Mouse (Mus musculus) liver, embryonic 11.5 days (tissue): ENCODE results near the gene Sfxn2. TPM values are rescaled to one million over a fixed set of nuclear protein-coding genes. Genes with fewer than 3 reads are reported as not detected.

Experiments used
- ATAC-seq: fragments of 200-750 bp; cut with Nextera tagmentation; replicated peaks from 2 replicates; pipeline ENCODE4 v1.8.0; 2017; ENCODE audit warnings: moderate number of reproducible peaks, mild to moderate bottlenecking, moderate TSS enrichment, moderate library complexity; ENCODE audit not compliant: low FRiP score
- DNase-seq: peaks from one replicate; pipeline ENCODE4 v3.0.0-alpha.2; 2017; ENCODE audit warnings: low spot score
- H3K27ac ChIP-seq: fragments of 300-500 bp; sonication (generic); 2 replicates; pipeline ENCODE4 v1.5.1; 2014; ENCODE audit warnings: mild to moderate bottlenecking, low read depth, low read length, control low read depth
- H3K27me3 ChIP-seq: fragments of 300-500 bp; sonication (generic); replicated peaks from 2 replicates; pipeline ENCODE4 v1.6.1; 2014; ENCODE audit warnings: low read length, mixed read lengths; ENCODE audit not compliant: control insufficient read depth, insufficient read depth
- H3K36me3 ChIP-seq: fragments of 300-500 bp; sonication (generic); 2 replicates; pipeline ENCODE4 v1.6.1; 2014; ENCODE audit warnings: mild to moderate bottlenecking, low read length, moderate library complexity, mixed read lengths; ENCODE audit not compliant: control insufficient read depth, insufficient read depth
- H3K4me1 ChIP-seq: fragments of 300-500 bp; sonication (generic); replicated peaks from 2 replicates; pipeline ENCODE4 v1.6.1; 2014; ENCODE audit warnings: low read length, mixed read lengths; ENCODE audit not compliant: control insufficient read depth, insufficient read depth
- H3K4me2 ChIP-seq: fragments of 300-500 bp; sonication (generic); 2 replicates; pipeline ENCODE4 v1.6.1; 2014; ENCODE audit warnings: mild to moderate bottlenecking, control low read depth, moderate library complexity
- H3K4me3 ChIP-seq: fragments of 300-500 bp; sonication (generic); 2 replicates; pipeline ENCODE4 v1.5.1; 2014; ENCODE audit warnings: low read depth, low read length, control low read depth
- H3K9ac ChIP-seq: fragments of 300-500 bp; sonication (generic); 2 replicates; pipeline ENCODE4 v1.6.1; 2014; ENCODE audit warnings: low read depth, low read length, control low read depth
- H3K9me3 ChIP-seq: fragments of 300-500 bp; sonication (generic); 2 replicates; pipeline ENCODE4 v1.6.1; 2016; ENCODE audit warnings: low read length, inconsistent platforms, mixed read lengths; ENCODE audit not compliant: control insufficient read depth
- WGBS: fragments of 180-500 bp; shearing (Covaris S2); extraction: QIAGEN DNeasy Blood & Tissue Kit; methylation state at CpG from one replicate; pipeline ENCODE4 v1.1.7; 2014; 5-methylcytosine and 5-hydroxymethylcytosine counted together
- polyA plus RNA-seq: library from polyadenylated mRNA; unstranded; fragments of >200 nt; fragmentation: Nextera tagmentation; extraction: Ambion mirVana; gene quantifications from 2 replicates; pipeline ENCODE4 v1.2.1, GENCODE M21; 2014

Sfxn2 gene
- polyA plus RNA-seq, 1 experiment from 2014 or later, result 26.2 TPM

GRCm38 (mm10) chr19:46623790-46624772 lies 50.9 kb downstream of the Sfxn2 start:
- Histone ChIP-seq H3K4me3 (peak overlapping the region; percentile 34), H3K4me1 (peaks cover 66% of the 10 kb centered on the region), H3K9ac (peak overlapping the region; percentile 38), H3K27me3 (no peaks in the 10 kb centered on the region), H3K27ac (peak overlapping the region; percentile 54), H3K9me3 (no peaks in the 10 kb centered on the region), H3K36me3 (peaks cover 6% of the 10 kb centered on the region), H3K4me2 (peak overlapping the region; percentile 58)
- peak; percentile 21; the same call in 1 of the 2 replicates for ATAC-seq
- DNase-seq, result no peak
- 53% methylated on average over 19 of the region's 19 CpGs for WGBS

- peaks cover 63% of the 10 kb centered on the region for H3K4me1 ChIP-seq
- peaks cover 6% of the 10 kb centered on the region for H3K36me3 ChIP-seq
- H3K4me2 ChIP-seq, result no peak overlapping the region; the same call in 1 of the 2 replicates
- H3K27ac ChIP-seq, result no peak overlapping the region
- ATAC-seq (no peak), DNase-seq (no peak)
- H3K9ac ChIP-seq, result no peak overlapping the region
- 90% methylated on average over 12 of the region's 12 CpGs for WGBS
- H3K9me3 ChIP-seq, result no peaks in the 10 kb centered on the region
- no peak overlapping the region for H3K4me3 ChIP-seq
- no peaks in the 10 kb centered on the region for H3K27me3 ChIP-seq
Observed at GRCm38 (mm10) chr19:46625015-46625414, 51.9 kb downstream of the Sfxn2 start.

DNA sequence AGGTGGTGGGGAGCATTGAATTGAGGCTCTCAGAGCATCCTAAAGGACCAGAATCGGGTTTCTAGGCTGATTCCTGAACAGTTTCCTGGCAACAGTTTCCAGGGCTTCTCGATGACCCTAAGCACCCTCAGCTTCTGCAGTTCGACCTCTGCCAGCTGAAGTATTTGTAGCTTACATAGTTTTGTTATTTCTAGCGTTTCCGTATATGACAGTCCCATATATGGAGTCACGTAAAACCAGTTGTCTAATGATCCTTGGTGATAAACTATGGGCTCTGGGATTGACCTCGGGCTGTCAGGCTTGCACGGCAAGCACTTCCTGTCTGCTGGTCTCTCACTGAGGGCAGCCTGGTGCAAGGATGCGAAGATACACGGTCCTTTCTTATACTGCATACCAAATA lies 52.4 kb downstream of the Sfxn2 start:
- 73% methylated on average over 10 of the region's 10 CpGs for WGBS
- DNase-seq, result no peak
- H3K36me3 ChIP-seq, result peaks cover 6% of the 10 kb centered on the region
- no peak for ATAC-seq
- H3K9me3 ChIP-seq, result no peaks in the 10 kb centered on the region
- H3K9ac ChIP-seq, result no peak overlapping the region
- no peak overlapping the region for H3K27ac ChIP-seq
- no peak overlapping the region for H3K4me2 ChIP-seq
- H3K4me1 ChIP-seq, result peaks cover 63% of the 10 kb centered on the region
- H3K4me3 ChIP-seq, result no peak overlapping the region
- H3K27me3 ChIP-seq, result no peaks in the 10 kb centered on the region

GRCm38 (mm10) chr19:46628403-46628802 lies 55.2 kb downstream of the Sfxn2 start:
- Histone ChIP-seq H3K4me1 (peaks cover 36% of the 10 kb centered on the region), H3K27ac (0 out of 2 replicates have a peak overlapping the region, but pooled peaks have one; percentile 10), H3K4me2 (no peak overlapping the region), H3K4me3 (no peak overlapping the region), H3K9ac (no peak overlapping the region), H3K36me3 (peaks cover 8% of the 10 kb centered on the region), H3K9me3 (no peaks in the 10 kb centered on the region), H3K27me3 (no peaks in the 10 kb centered on the region)
- 63% methylated on average over 10 of the region's 10 CpGs for WGBS
- DNase-seq, result no peak
- no peak for ATAC-seq

GRCm38 (mm10) chr19:46629807-46630206 lies 56.6 kb downstream of the Sfxn2 start:
- no peaks in the 10 kb centered on the region for H3K9me3 ChIP-seq
- H3K4me3 ChIP-seq, result no peak overlapping the region
- ATAC-seq, result no peak
- no peak overlapping the region for H3K9ac ChIP-seq
- no peak overlapping the region for H3K4me2 ChIP-seq
- peaks cover 7% of the 10 kb centered on the region for H3K36me3 ChIP-seq
- no peak overlapping the region for H3K27ac ChIP-seq
- 74% methylated on average over 9 of the region's 9 CpGs for WGBS
- H3K27me3 ChIP-seq, result no peaks in the 10 kb centered on the region
- DNase-seq, result no peak
- H3K4me1 ChIP-seq, result peaks cover 29% of the 10 kb centered on the region

DNA sequence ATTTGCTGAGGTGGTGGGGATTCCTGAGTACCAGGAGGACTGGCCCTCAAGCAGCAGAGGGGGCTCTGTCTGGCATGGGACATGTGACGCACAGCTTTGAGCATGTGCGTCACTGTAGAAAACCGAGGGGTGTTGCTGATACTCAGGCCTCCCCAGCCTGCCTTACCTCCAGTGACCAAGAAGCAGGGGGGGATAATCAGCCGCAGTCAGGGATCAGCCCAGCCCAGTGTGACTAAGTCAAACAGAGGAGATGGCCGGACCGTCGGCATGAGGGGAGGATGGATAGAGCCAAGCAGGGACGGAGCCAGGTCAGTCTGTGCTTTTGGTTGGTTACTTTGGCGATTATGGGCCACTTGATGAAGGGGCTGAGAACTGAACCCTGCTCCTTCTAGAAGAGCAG lies 58.5 kb downstream of the Sfxn2 start:
- Histone ChIP-seq H3K27ac (no peak overlapping the region), H3K4me2 (no peak overlapping the region), H3K27me3 (no peaks in the 10 kb centered on the region), H3K9me3 (no peaks in the 10 kb centered on the region), H3K4me3 (no peak overlapping the region), H3K9ac (no peak overlapping the region), H3K36me3 (0 out of 2 replicates have a peak, but pooled peaks cover 2% of the 10 kb centered on the region), H3K4me1 (peaks cover 40% of the 10 kb centered on the region)
- ATAC-seq, result no peak
- WGBS, result 79% methylated on average over 9 of the region's 9 CpGs
- no peak for DNase-seq

- no peaks in the 10 kb centered on the region for H3K27me3 ChIP-seq
- H3K4me2 ChIP-seq, result peak overlapping the region; percentile 23
- no peak overlapping the region for H3K4me3 ChIP-seq
- H3K9me3 ChIP-seq, result no peaks in the 10 kb centered on the region
- ATAC-seq (peak; percentile 69), DNase-seq (no peak)
- 31% methylated on average over 9 of the region's 9 CpGs for WGBS
- peak overlapping the region; percentile 21; the same call in 1 of the 2 replicates for H3K27ac ChIP-seq
- H3K4me1 ChIP-seq, result peaks cover 51% of the 10 kb centered on the region
- H3K9ac ChIP-seq, result no peak overlapping the region
- H3K36me3 ChIP-seq, result peaks cover 11% of the 10 kb centered on the region
Observed at GRCm38 (mm10) chr19:46635766-46636165, 62.6 kb downstream of the Sfxn2 start.

DNA sequence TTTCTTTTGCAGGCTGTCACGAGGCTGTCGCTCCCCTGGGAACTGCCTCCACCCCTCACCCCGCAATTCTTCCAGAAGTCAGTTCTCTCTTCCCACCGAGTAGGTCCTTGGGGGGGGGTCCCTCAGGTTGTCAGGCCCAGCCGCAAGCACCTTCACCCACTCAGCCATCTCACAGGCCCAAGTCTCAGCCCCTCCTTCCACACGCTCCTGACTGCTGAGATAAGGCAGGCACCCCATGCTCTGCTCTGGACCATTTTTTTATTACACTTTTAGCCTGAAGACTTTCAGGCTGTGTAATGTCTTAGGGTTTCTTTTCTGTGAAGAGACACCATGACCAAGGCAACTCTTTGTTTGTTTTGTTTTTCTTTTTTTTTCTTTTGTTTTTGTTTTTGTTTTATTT lies 64.4 kb downstream of the Sfxn2 start:
- peak; percentile 61 for ATAC-seq

More for the DNA sequence above, 64.4 kb downstream of the Sfxn2 start:
- no peak for DNase-seq
- Histone ChIP-seq H3K4me1 (peaks cover 69% of the 10 kb centered on the region), H3K4me3 (no peak overlapping the region), H3K4me2 (no peak overlapping the region; the same call in 1 of the 2 replicates), H3K9ac (no peak overlapping the region), H3K27me3 (no peaks in the 10 kb centered on the region), H3K27ac (no peak overlapping the region), H3K9me3 (no peaks in the 10 kb centered on the region), H3K36me3 (peaks cover 9% of the 10 kb centered on the region)
- 60% methylated on average over 6 of the region's 6 CpGs for WGBS
